Mouse (Mus musculus) forebrain, embryonic 15.5 days (tissue): ENCODE results near the gene Cd52. TPM values are rescaled to one million over a fixed set of nuclear protein-coding genes. Genes with fewer than 3 reads are reported as not detected.

Experiments
- ATAC-seq: fragments of 200-750 bp; cut with Nextera tagmentation; replicated peaks from 2 replicates; pipeline ENCODE4 v1.8.0; 2017; ENCODE audit warnings: mild to moderate bottlenecking, moderate TSS enrichment, moderate library complexity
- H3K27ac ChIP-seq: fragments of 300-500 bp; sonication (generic); replicated peaks from 2 replicates; pipeline ENCODE4 v1.5.1; 2015; ENCODE audit warnings: mild to moderate bottlenecking, inconsistent platforms
- H3K27me3 ChIP-seq: fragments of 300-500 bp; sonication (generic); 2 replicates; pipeline ENCODE4 v1.6.1; 2015; ENCODE audit warnings: inconsistent platforms
- H3K36me3 ChIP-seq: fragments of 300-500 bp; sonication (generic); 2 replicates; pipeline ENCODE4 v1.6.1; 2015; ENCODE audit warnings: mild to moderate bottlenecking, inconsistent platforms
- H3K4me1 ChIP-seq: fragments of 300-500 bp; sonication (generic); 2 replicates; pipeline ENCODE4 v1.6.1; 2015; ENCODE audit warnings: inconsistent platforms
- H3K4me2 ChIP-seq: fragments of 300-500 bp; sonication (generic); replicated peaks from 2 replicates; pipeline ENCODE4 v1.6.1; 2015; ENCODE audit warnings: mild to moderate bottlenecking, inconsistent platforms
- H3K4me3 ChIP-seq: fragments of 300-500 bp; sonication (generic); 2 replicates; pipeline ENCODE4 v1.5.1; 2015; ENCODE audit warnings: mild to moderate bottlenecking, inconsistent platforms
- H3K9ac ChIP-seq: fragments of 300-500 bp; sonication (generic); replicated peaks from 2 replicates; pipeline ENCODE4 v1.6.1; 2015; ENCODE audit warnings: mild to moderate bottlenecking, inconsistent platforms
- H3K9me3 ChIP-seq: fragments of 300-500 bp; sonication (generic); 2 replicates; pipeline ENCODE4 v1.6.1; 2016; ENCODE audit warnings: inconsistent platforms
- WGBS: fragments of 180-500 bp; shearing (Covaris S2); methylation state at CpG from one replicate; pipeline ENCODE4 v1.1.7; 2015; ENCODE audit warnings: mixed read lengths; 5-methylcytosine and 5-hydroxymethylcytosine counted together
- polyA plus RNA-seq: library from polyadenylated mRNA; unstranded; fragments of >200 nt; fragmentation: Nextera tagmentation; extraction: Ambion mirVana; gene quantifications from 2 replicates; pipeline ENCODE4 v1.2.1, GENCODE M21; 2015

Cd52 gene
- polyA plus RNA-seq, 1 experiment from 2014 or later, result 1.5 TPM

DNA sequence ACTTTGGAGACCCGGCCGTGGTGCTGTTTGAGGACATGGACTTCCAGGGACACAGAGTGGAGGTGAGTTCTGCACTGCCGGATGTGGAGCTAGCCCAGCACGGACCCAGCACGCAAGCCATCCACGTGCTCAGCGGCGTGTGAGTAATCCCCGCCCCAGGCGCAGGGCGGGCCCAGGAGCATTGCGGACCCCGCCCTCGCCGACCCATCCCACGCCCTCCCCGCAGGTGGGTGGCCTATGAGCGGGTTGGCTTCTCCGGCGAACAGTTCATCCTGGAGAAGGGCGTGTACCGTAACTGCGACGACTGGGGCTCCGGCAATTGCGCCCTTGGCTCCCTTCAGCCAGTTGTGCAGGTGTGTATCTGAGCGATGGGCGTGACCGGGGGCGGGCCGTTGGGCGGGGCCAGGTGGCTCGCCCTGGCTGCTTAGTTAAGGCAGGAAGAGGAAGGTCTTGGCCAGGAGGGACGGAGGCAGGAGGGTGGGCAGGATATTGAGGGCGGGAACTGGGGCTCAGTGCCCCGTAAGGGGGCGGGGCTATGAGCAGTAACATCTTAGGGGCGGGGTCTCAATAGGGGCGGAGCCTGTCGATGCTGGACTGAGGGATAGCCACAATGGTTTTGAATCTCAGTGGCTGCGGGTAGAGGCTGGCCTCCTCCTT lies 13.0 kb downstream of the Cd52 start:
- no peaks in the 10 kb centered on the region for H3K9me3 ChIP-seq
- H3K4me3 ChIP-seq, result peak overlapping the region; percentile 38
- H3K36me3 ChIP-seq, result no peaks in the 10 kb centered on the region
- ATAC-seq, result peak; percentile 73
- H3K27ac ChIP-seq, result no peak overlapping the region
- H3K27me3 ChIP-seq, result peaks cover 4% of the 10 kb centered on the region
- peak overlapping the region; percentile 49 for H3K4me2 ChIP-seq
- WGBS, result under 1% methylated on average over 41 of the region's 41 CpGs
- H3K4me1 ChIP-seq, result peaks cover 9% of the 10 kb centered on the region; the same call in 1 of the 2 replicates
- 0 out of 2 replicates have a peak overlapping the region, but pooled peaks have one; percentile 3 for H3K9ac ChIP-seq

DNA sequence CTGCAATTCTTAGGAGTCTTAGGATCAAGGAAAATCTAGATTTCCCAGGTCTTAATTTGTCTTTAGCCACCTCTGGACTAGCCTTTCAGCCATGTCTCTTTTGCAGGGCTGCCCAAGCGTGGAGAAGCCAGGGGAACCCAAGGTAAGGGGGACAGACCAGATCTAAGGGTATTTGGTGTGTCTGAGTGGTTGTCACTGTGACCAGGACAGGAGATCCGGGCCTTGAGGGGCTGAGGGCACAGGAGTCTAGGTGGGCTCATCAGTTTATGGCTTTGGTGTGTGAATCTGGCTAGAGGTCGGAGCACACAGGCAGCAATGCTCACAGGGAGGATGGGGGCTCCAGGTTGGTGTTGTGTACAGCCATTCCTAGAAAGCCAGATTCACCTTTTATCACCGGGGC lies 14.2 kb downstream of the Cd52 start:
- Histone ChIP-seq H3K27ac (no peak overlapping the region), H3K4me2 (no peak overlapping the region), H3K4me1 (peaks cover 9% of the 10 kb centered on the region; the same call in 1 of the 2 replicates), H3K27me3 (peaks cover 4% of the 10 kb centered on the region), H3K36me3 (no peaks in the 10 kb centered on the region), H3K4me3 (no peak overlapping the region), H3K9ac (no peak overlapping the region), H3K9me3 (no peaks in the 10 kb centered on the region)
- 82% methylated on average over 4 of the region's 4 CpGs for WGBS
- ATAC-seq, result no peak

DNA sequence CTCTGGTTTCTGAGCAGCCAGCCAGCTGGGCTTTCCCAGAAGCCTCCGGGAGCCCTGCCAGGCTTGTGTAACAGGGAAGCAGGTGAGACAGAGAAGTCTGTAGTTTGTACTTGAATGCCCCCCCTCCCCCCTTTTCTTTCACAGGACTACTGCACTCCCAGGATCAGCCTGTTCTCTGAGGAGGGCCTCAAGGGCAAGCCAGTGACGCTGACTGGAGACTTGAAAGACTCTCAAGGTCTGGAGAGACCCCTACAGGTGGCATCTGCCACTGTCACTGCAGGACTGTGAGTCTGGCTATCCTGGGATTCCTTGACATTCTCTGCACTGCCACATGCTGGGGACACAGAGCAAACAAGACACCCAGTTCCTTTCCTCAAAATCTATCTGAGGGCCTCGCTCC lies 16.2 kb downstream of the Cd52 start:
- no peaks in the 10 kb centered on the region for H3K9me3 ChIP-seq
- WGBS, result 14% methylated on average over 3 of the region's 3 CpGs
- H3K27me3 ChIP-seq, result peaks cover 4% of the 10 kb centered on the region
- H3K36me3 ChIP-seq, result no peaks in the 10 kb centered on the region
- no peak overlapping the region for H3K4me3 ChIP-seq
- no peak overlapping the region for H3K4me2 ChIP-seq
- no peak for ATAC-seq
- H3K9ac ChIP-seq, result no peak overlapping the region
- H3K27ac ChIP-seq, result no peak overlapping the region
- peaks cover 9% of the 10 kb centered on the region; the same call in 1 of the 2 replicates for H3K4me1 ChIP-seq

DNA sequence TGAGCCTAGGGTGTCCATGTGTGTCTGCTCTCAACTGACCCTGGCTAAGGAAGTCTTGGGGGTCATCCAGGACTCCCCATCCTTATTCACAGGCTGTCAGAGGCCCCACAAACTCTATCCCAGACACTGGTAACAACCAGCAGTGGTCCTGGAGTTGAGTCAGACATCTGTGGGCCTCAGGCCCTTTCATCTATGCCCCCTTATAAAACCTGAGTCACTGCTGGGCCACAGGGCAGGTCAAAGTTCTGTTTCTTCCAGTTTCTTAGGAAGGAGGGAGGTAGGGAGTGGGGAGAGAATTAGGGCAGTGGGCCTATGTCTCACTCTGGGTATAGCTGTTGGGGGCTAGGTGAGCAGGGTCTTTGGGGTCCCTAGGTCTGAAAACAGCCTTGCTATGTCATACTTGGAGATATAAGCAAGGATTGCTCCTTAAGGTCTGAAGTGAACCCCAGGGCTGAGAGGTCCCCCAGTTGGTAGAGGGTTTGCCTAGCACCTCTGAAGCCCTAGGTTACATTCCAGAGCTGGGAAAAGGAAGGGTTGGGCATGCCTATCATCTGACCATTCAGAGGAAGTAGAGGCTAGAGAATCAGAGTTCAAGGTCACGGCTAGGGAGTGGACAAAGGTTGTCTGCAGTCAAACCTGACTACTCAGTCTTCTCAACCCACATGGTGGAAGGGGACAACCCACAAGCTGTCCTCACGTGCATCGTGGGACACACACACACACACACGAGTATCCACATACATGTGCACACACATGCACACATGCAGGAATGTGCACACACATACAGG lies 25.9 kb downstream of the Cd52 start:
- ATAC-seq, result no peak
- peaks cover 3% of the 10 kb centered on the region; the same call in 1 of the 2 replicates for H3K27me3 ChIP-seq
- no peak overlapping the region for H3K4me2 ChIP-seq
- no peak overlapping the region for H3K27ac ChIP-seq
- no peaks in the 10 kb centered on the region for H3K9me3 ChIP-seq
- no peak overlapping the region for H3K4me3 ChIP-seq
- WGBS, result 91% methylated on average over 4 of the region's 4 CpGs
- H3K9ac ChIP-seq, result no peak overlapping the region
- no peaks in the 10 kb centered on the region for H3K4me1 ChIP-seq
- no peaks in the 10 kb centered on the region for H3K36me3 ChIP-seq

DNA sequence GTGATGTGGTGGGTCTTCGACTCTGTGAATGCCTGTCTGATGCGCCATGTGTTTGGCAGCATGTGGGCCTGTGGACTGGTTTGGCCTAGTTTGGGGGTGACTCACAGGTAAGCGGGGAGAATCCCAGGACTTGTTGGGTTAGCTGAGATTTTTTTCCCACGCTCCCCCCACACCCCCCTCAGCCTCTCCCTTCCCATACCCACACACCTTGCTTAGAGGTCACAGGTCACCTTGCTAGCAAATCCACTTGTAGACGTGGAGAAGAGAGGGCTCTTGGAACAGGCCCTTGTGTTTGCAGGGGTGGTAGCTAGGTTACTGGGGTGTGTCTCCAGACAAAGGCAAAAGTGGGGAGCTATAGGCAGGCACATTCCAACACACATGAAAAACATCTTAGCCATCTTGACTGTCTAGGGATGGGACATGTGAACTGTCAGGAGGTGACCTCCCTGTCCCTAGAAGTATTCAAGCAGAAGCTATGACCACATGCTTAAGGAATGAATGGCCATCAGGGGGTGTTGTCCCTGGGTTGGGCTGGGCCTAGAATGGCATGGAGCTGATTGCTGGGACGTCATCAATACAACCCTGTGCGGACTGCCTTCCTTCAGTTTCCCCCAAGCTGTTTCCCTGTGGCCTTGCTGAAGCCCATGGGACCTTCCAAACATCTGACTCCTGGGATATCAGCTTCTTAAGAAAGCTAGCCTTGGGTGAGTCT lies 26.9 kb downstream of the Cd52 start:
- Histone ChIP-seq H3K9ac (no peak overlapping the region), H3K9me3 (no peaks in the 10 kb centered on the region), H3K4me2 (no peak overlapping the region), H3K27ac (no peak overlapping the region), H3K4me1 (no peaks in the 10 kb centered on the region), H3K36me3 (no peaks in the 10 kb centered on the region), H3K27me3 (peaks cover 3% of the 10 kb centered on the region; the same call in 1 of the 2 replicates), H3K4me3 (no peak overlapping the region)
- no peak for ATAC-seq
- 83% methylated on average over 7 of the region's 7 CpGs for WGBS

DNA sequence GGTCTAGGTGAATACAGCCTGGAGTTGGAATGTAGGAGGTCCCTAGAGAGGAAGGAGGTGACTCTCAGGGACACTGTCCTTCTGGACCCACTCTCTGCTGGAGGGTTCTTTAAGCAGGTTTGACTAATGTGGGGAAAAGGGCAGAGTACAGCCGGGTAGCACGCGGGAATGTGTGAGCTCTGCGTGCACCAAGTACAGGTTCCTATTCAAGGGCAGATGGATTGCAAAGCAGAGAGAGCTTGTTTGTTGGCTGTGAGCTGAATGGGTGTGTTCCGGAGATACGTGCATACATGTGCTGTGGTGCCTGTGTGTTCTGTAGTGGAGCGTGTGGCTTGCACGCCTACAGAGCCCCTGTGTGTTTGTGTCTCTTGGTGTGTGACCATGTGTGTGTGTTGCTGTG lies 27.5 kb downstream of the Cd52 start:
- no peak overlapping the region for H3K9ac ChIP-seq
- H3K36me3 ChIP-seq, result no peaks in the 10 kb centered on the region
- WGBS, result 87% methylated on average over 8 of the region's 8 CpGs
- H3K4me3 ChIP-seq, result no peak overlapping the region
- no peaks in the 10 kb centered on the region for H3K9me3 ChIP-seq
- H3K4me2 ChIP-seq, result no peak overlapping the region
- no peak for ATAC-seq
- H3K27me3 ChIP-seq, result peaks cover 3% of the 10 kb centered on the region; the same call in 1 of the 2 replicates
- H3K4me1 ChIP-seq, result no peaks in the 10 kb centered on the region
- no peak overlapping the region for H3K27ac ChIP-seq

DNA sequence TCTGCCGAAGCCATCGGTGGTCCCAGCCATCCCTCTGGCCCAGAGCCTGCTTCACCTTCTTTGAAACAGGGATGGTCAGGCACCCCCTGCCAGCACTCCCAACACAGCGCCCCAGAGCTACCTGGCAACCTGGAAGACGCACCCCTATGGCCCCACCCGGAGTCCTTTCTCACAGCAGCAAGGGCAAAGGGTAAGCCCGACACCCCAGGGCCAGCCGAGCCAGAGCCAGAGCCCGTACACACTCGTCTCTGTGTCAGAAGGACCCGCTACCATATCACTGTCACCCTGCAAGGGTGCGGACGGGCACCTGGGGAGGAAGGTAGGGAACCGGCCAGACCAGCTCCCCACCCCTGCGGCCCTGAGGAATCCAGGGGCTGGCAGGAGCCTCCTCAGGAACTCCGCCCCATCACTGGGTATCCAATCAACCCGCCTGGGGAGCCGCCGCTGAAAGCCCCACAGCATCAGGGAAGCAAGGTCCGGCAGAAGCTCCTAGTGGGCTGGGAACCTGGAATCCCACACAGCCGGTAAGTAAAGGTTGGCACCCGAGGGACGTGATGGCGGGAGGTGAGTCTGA lies 29.4 kb downstream of the Cd52 start:
- H3K9ac ChIP-seq, result no peak overlapping the region
- H3K9me3 ChIP-seq, result no peaks in the 10 kb centered on the region
- H3K36me3 ChIP-seq, result no peaks in the 10 kb centered on the region
- H3K4me2 ChIP-seq, result no peak overlapping the region
- no peak overlapping the region for H3K27ac ChIP-seq
- H3K27me3 ChIP-seq, result peaks cover 3% of the 10 kb centered on the region; the same call in 1 of the 2 replicates
- no peak for ATAC-seq
- H3K4me3 ChIP-seq, result no peak overlapping the region
- no peaks in the 10 kb centered on the region for H3K4me1 ChIP-seq
- 24% methylated on average over 23 of the region's 23 CpGs for WGBS

DNA sequence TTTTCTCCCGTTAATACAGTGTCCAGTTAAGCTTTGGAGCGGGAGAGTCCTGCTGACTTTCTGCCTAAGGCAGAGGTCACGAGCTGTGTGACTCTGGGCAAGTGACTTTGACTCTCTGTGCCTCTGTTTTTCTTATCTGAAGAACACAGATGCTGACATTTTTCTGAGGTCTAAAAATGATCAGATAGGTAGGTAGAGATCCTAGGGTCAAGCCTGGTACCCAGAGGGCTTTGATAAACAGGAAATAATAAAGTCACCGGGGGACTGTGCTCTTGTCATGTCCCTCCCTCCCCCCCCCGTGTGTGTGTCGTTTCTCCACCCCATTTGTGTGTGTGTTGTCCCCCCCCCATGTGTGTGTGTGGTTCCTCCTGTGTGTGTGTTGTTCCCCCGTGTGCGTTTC lies 32.3 kb downstream of the Cd52 start:
- no peaks in the 10 kb centered on the region for H3K9me3 ChIP-seq
- no peaks in the 10 kb centered on the region for H3K4me1 ChIP-seq
- no peak overlapping the region for H3K9ac ChIP-seq
- H3K27me3 ChIP-seq, result peaks cover 3% of the 10 kb centered on the region; the same call in 1 of the 2 replicates
- no peak overlapping the region for H3K27ac ChIP-seq
- ATAC-seq, result no peak
- no peak overlapping the region for H3K4me3 ChIP-seq
- no peaks in the 10 kb centered on the region for H3K36me3 ChIP-seq
- WGBS, result 69% methylated on average over 8 of the region's 8 CpGs
- no peak overlapping the region for H3K4me2 ChIP-seq

DNA sequence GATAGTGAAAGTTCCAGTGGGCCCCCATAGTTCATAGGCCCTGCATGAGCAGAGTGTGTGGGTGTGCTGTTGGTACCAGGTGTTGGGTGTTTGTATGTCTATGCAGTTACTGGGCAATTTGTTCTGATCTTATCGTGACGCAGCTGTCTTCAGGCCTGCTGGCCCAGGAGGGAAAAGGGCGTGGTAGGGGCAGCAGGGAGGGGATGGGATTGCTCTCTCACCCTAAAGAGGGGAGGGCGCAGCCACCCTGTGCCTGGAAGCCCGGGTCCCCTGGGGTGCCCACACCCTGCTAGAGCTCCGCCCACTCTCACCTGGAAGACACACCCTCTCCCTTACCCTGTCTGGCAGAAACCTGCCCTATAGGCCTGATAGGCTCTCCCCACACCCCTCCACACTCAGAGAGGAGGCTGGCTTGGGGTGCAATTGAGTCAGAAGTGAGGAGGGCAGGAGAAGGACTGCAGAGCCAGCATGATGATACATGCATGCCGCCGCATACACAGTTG lies 32.9 kb downstream of the Cd52 start:
- no peaks in the 10 kb centered on the region for H3K36me3 ChIP-seq
- H3K27me3 ChIP-seq, result peaks cover 3% of the 10 kb centered on the region; the same call in 1 of the 2 replicates
- WGBS, result 67% methylated on average over 8 of the region's 8 CpGs
- no peak overlapping the region for H3K27ac ChIP-seq
- H3K9ac ChIP-seq, result no peak overlapping the region
- no peak overlapping the region for H3K4me2 ChIP-seq
- H3K4me1 ChIP-seq, result no peaks in the 10 kb centered on the region
- no peak for ATAC-seq
- no peak overlapping the region for H3K4me3 ChIP-seq
- H3K9me3 ChIP-seq, result no peaks in the 10 kb centered on the region

DNA sequence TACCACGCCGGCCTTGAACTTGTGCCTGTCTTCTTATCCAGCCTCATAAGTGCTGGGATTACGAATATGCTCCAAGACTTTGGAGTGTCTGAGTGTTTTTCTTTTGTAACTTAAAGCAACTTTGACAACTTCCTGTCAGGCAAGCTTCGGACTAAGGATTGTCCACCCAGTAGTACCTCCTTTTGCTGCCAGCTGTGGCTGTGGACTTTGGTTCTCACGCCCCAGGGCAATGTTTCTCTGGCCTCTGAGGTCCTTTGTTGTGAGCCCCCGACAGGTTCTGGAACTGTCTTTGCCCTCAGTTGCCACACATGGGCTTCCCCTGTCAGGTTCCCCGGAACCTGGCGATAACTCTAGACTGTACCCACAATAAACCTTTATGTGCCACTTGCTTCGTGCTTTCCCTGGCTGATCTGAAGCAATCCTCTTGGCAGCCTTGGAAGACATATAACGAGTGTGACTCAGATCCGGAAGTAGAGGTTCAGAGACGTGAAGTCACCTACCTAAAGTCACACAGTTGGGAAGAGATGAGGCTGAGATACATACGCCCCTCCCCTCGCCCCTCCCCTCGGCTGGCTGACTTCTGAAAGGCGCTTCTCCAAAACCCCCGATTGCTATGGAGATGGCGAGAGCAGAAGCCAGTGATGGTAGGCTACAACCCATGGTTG lies 33.6 kb downstream of the Cd52 start:
- Histone ChIP-seq H3K4me2 (no peak overlapping the region), H3K27me3 (peaks cover under 1% of the 10 kb centered on the region; the same call in 1 of the 2 replicates), H3K4me1 (no peaks in the 10 kb centered on the region), H3K36me3 (no peaks in the 10 kb centered on the region), H3K27ac (no peak overlapping the region), H3K9me3 (no peaks in the 10 kb centered on the region), H3K9ac (no peak overlapping the region), H3K4me3 (no peak overlapping the region)
- ATAC-seq, result no peak
- WGBS, result 61% methylated on average over 18 of the region's 18 CpGs

DNA sequence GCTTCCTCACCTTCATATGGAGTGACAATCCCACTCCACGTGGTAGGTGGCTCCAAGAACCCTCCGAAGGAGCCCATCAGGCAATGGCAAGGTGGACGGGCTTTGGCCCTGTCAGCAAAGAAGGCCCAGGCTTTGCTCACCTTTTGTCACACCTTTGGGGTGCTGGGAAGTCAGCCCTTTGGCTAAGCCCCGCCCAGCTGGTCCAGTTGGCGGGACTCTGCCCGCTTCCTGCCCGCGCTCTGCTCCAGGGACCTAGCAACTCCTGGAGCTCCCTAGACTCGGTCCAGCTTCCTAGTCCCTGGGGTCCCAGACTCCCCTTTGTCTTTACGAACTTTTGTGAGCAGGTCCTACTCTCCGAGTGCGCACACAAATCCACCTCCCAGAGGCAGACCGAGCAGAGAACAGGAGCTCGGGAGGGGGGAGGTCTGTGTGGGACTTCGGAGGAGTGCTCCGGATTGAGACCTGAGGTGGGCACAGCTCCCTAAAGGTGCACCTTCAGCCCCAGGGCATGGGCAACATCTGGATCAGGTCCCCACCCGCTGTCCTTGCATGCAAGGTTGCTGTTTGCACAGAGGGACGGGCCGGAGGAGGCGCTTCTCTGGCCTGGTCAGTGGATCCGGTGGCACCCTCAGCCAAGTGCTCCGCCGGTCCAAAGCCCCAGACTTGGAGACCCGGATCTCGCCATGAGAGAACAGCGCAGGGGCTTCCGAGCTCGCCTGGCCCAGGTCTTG lies 34.6 kb downstream of the Cd52 start, which contains the start of gene Crybg2:
Gene Crybg2, plus strand, starts transcription at position 681 of the 731 bp plus-strand sequence.
- no peak for ATAC-seq
- 44% methylated on average over 28 of the region's 28 CpGs for WGBS
- Histone ChIP-seq H3K9me3 (no peaks in the 10 kb centered on the region), H3K4me1 (no peaks in the 10 kb centered on the region), H3K27me3 (no peaks in the 10 kb centered on the region), H3K9ac (no peak within 1 kb of the TSS), H3K4me3 (no peak within 1 kb of the TSS), H3K4me2 (no peak within 1 kb of the TSS), H3K27ac (no peak within 1 kb of the TSS), H3K36me3 (no peaks in the 10 kb centered on the region)
